Mouse (Mus musculus) kidney, adult 2 months (tissue): ENCODE measurements around the gene Trib2.

Experiments
- CTCF ChIP-seq: fragments of 200-500 bp; conservative IDR thresholded peaks from 2 replicates; pipeline ENCODE4 v1.5.1; 2011; ENCODE audit warnings: low read depth, mild to moderate bottlenecking, control low read depth, low read length, moderate library complexity, mixed read lengths; ENCODE audit not compliant: insufficient read depth, insufficient read length
- POLR2A ChIP-seq: fragments of 200-500 bp; IDR thresholded peaks from one replicate; pipeline ENCODE4 v1.6.1; 2011; ENCODE audit warnings: low read depth, low read length, control low read depth

- TF ChIP-seq POLR2A (no peak), CTCF (no peak)
Measured at GRCm38 (mm10) chr12:15812139-15812962, 4.4 kb downstream of the Trib2 start.
